Mouse (Mus musculus): ENCODE results near the gene Cntfr. TPM values are rescaled to one million over a fixed set of nuclear protein-coding genes. Genes with fewer than 3 reads are reported as not detected.

Cntfr gene
- total RNA-seq, 1 experiment: 17.0 TPM

DNA sequence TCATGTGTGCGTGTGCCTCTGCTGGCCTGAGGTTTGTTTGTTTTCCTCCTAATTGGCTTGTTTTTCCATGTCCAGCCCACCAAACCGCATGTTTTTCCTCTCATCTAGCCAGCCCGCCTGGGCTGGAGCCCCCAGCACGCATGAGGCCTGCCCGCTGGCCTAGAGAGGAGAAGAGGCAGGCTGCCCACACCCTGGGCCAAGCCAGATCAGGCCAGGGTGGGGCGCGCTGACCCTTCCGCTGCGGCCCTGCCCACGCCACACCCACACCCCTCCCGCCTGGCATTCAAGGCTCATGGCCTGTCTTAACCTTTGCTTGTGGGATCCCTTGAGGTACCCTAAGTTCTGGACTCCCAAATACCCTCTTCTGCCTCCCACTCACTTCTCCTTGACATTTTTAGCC is 30.2 kb downstream of the Cntfr start:
- H3K9me3 ChIP-seq (ENCODE audit: control insufficient read depth, insufficient read depth, low read depth, low read length): no peaks in the 10 kb centered on the region
- H3K27ac ChIP-seq (ENCODE audit: insufficient read depth, low read depth, low read length, poor library complexity, severe bottlenecking): no peak overlapping the region
- TF ChIP-seq ZNF384 (IDR thresholded peaks at IDR 0.05; ENCODE audit: low read depth, low read length): no peak
- TF ChIP-seq HCFC1 (IDR thresholded peaks at IDR 0.05; ENCODE audit: borderline replicate concordance, insufficient read depth, low read length): no peak
- no peak for TF ChIP-seq CHD2 (IDR thresholded peaks at IDR 0.05; ENCODE audit: low read depth, low read length)
- TF ChIP-seq ZC3H11A (IDR thresholded peaks at IDR 0.05; ENCODE audit: borderline replicate concordance, low read depth, low read length): no peak
- TF ChIP-seq MAFK (IDR thresholded peaks at IDR 0.05; ENCODE audit: insufficient read depth, low read depth, low read length): no peak
- H3K4me3 ChIP-seq (ENCODE audit: insufficient read depth in 1 of 2, low read depth in 1 of 2, low read length in 2 of 2, poor library complexity in 1 of 2, severe bottlenecking in 1 of 2): no peak overlapping the region
- no peak for DNase-seq (ENCODE audit: low read depth, low spot score)
- H3K4me1 ChIP-seq (ENCODE audit: control insufficient read depth in 2 of 2, insufficient read depth in 2 of 2, low read length in 2 of 2, poor library complexity in 1 of 2): peaks cover 3 to 41% of the 10 kb centered on the region in 2 experiments; a peak in 3 of 4 replicates
- no peak overlapping the region for H3K9ac ChIP-seq (ENCODE audit: insufficient read depth, low read depth, low read length, poor library complexity, severe bottlenecking)
- no peaks in the 10 kb centered on the region; the same call in 1 of the 2 replicates for H3K36me3 ChIP-seq (ENCODE audit: control insufficient read depth, insufficient read depth, low read length, poor library complexity, severe bottlenecking)
- in situ Hi-C loops (cut with MboI; ENCODE audit: low sequenced_read_pairs in 2 of 2, unreplicated experiment in 2 of 2): no loop called here

DNA sequence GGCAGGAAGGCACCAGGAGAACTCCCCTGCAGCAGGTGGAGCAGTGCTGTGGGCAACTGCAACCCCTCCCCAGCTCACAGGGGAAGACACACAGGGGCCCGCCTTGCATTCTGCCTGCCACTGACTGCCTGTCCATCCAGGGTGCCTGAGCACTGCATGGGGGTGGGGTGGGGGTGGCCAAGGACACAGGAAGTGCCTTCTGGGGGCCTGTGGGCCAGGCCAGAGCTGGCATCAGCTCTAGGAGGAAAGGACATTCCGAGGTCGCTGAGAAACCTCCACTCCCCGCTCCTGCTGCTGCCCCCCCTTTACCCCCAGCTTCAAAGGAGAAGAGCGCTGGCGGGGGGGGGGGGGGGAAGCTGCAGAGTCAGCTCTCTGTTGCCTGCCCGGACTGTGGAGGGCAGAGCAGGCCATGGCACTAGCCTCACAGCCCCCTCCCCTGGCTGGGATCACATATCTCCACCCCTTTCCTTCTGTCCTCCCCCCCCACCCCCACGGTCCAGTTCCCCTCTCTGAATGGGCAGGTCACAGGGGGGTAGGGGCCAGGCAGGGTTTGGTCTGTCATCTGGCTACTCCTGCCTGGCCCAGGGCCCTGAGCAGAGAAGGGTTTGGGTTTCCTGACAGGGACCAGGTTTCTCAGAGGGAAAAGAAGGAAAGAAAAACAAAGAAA is 31.7 kb downstream of the Cntfr start:
- TF ChIP-seq MAFK (IDR thresholded peaks at IDR 0.05; ENCODE audit: insufficient read depth, low read depth, low read length) (no peak), ZNF384 (IDR thresholded peaks at IDR 0.05; ENCODE audit: low read depth, low read length) (no peak), ZC3H11A (IDR thresholded peaks at IDR 0.05; ENCODE audit: borderline replicate concordance, low read depth, low read length) (no peak), HCFC1 (IDR thresholded peaks at IDR 0.05; ENCODE audit: borderline replicate concordance, insufficient read depth, low read length) (no peak), CHD2 (IDR thresholded peaks at IDR 0.05; ENCODE audit: low read depth, low read length) (no peak)
- in situ Hi-C loops (cut with MboI; ENCODE audit: low sequenced_read_pairs in 2 of 2, unreplicated experiment in 2 of 2): no loop called here
- Histone ChIP-seq H3K27ac (ENCODE audit: insufficient read depth, low read depth, low read length, poor library complexity, severe bottlenecking) (no peak overlapping the region), H3K9me3 (ENCODE audit: control insufficient read depth, insufficient read depth, low read depth, low read length) (no peaks in the 10 kb centered on the region), H3K9ac (ENCODE audit: insufficient read depth, low read depth, low read length, poor library complexity, severe bottlenecking) (no peak overlapping the region), H3K36me3 (ENCODE audit: control insufficient read depth, insufficient read depth, low read length, poor library complexity, severe bottlenecking) (no peaks in the 10 kb centered on the region; the same call in 1 of the 2 replicates), H3K4me1 (ENCODE audit: control insufficient read depth in 2 of 2, insufficient read depth in 2 of 2, low read length in 2 of 2, poor library complexity in 1 of 2) (peaks cover 3 to 33% of the 10 kb centered on the region in 2 experiments; a peak in 3 of 4 replicates), H3K4me3 (ENCODE audit: insufficient read depth in 1 of 2, low read depth in 1 of 2, low read length in 2 of 2, poor library complexity in 1 of 2, severe bottlenecking in 1 of 2) (no peak overlapping the region)
- no peak for DNase-seq (ENCODE audit: low read depth, low spot score)

DNA sequence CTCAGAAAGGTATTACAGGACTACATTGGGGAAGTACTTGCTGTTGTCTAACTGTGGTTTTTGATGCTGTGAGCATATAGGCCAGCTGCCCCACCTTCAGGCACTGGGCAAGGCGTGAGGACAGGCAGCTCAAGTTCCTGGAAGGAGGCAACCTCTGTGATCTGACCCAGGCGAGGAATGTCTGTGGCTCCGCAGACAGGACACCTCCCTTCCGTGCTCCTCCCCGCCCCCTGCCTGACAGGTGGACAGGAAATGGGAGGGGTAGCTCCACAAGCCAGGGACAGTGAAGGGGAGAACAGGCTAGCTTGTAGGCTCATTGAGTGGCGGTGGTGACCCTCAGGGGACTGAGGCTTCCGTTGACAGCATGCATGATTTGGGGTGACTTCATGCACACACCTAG is 32.4 kb downstream of the Cntfr start:
- Histone ChIP-seq H3K36me3 (ENCODE audit: control insufficient read depth, insufficient read depth, low read length, poor library complexity, severe bottlenecking) (no peaks in the 10 kb centered on the region; the same call in 1 of the 2 replicates), H3K9ac (ENCODE audit: insufficient read depth, low read depth, low read length, poor library complexity, severe bottlenecking) (no peak overlapping the region), H3K4me1 (ENCODE audit: control insufficient read depth in 2 of 2, insufficient read depth in 2 of 2, low read length in 2 of 2, poor library complexity in 1 of 2) (peaks cover 3 to 34% of the 10 kb centered on the region in 2 experiments; a peak in 3 of 4 replicates), H3K27ac (ENCODE audit: insufficient read depth, low read depth, low read length, poor library complexity, severe bottlenecking) (no peak overlapping the region), H3K9me3 (ENCODE audit: control insufficient read depth, insufficient read depth, low read depth, low read length) (no peaks in the 10 kb centered on the region), H3K4me3 (ENCODE audit: insufficient read depth in 1 of 2, low read depth in 1 of 2, low read length in 2 of 2, poor library complexity in 1 of 2, severe bottlenecking in 1 of 2) (no peak overlapping the region)
- DNase-seq (ENCODE audit: low read depth, low spot score): no peak
- no peak for TF ChIP-seq HCFC1 (IDR thresholded peaks at IDR 0.05; ENCODE audit: borderline replicate concordance, insufficient read depth, low read length)
- TF ChIP-seq ZC3H11A (IDR thresholded peaks at IDR 0.05; ENCODE audit: borderline replicate concordance, low read depth, low read length): no peak
- TF ChIP-seq ZNF384 (IDR thresholded peaks at IDR 0.05; ENCODE audit: low read depth, low read length): no peak
- TF ChIP-seq MAFK (IDR thresholded peaks at IDR 0.05; ENCODE audit: insufficient read depth, low read depth, low read length): no peak
- TF ChIP-seq CHD2 (IDR thresholded peaks at IDR 0.05; ENCODE audit: low read depth, low read length): no peak
- in situ Hi-C loops (cut with MboI; ENCODE audit: low sequenced_read_pairs in 2 of 2, unreplicated experiment in 2 of 2): no loop called here

DNA sequence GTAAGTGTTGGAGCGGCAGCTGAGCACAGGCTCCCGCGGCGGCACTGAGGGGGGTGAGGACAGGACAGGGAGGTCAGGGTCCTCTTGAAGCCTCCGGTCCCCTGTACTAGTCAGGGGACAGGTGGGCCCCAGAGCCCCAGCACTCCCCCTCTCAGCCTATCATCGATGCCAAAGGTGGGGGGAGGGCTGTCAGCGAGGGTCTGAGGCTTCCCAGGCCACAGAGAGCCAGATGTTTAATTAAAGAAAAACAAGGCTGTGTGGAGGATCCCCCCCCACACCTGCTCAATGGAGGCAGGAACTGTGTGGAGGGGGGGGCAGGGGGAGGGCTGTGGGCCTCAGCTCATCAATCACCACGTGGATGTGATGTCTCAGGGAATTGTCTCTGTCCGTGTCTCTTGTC is 33.3 kb downstream of the Cntfr start:
- no peak for DNase-seq (ENCODE audit: low read depth, low spot score)
- Histone ChIP-seq H3K4me1 (ENCODE audit: control insufficient read depth in 2 of 2, insufficient read depth in 2 of 2, low read length in 2 of 2, poor library complexity in 1 of 2) (peaks cover 5 to 41% of the 10 kb centered on the region in 2 experiments; a peak in 3 of 4 replicates), H3K9me3 (ENCODE audit: control insufficient read depth, insufficient read depth, low read depth, low read length) (no peaks in the 10 kb centered on the region), H3K9ac (ENCODE audit: insufficient read depth, low read depth, low read length, poor library complexity, severe bottlenecking) (no peak overlapping the region), H3K36me3 (ENCODE audit: control insufficient read depth, insufficient read depth, low read length, poor library complexity, severe bottlenecking) (no peaks in the 10 kb centered on the region; the same call in 1 of the 2 replicates), H3K4me3 (ENCODE audit: insufficient read depth in 1 of 2, low read depth in 1 of 2, low read length in 2 of 2, poor library complexity in 1 of 2, severe bottlenecking in 1 of 2) (no peak overlapping the region), H3K27ac (ENCODE audit: insufficient read depth, low read depth, low read length, poor library complexity, severe bottlenecking) (no peak overlapping the region)
- TF ChIP-seq HCFC1 (IDR thresholded peaks at IDR 0.05; ENCODE audit: borderline replicate concordance, insufficient read depth, low read length) (no peak), CHD2 (IDR thresholded peaks at IDR 0.05; ENCODE audit: low read depth, low read length) (no peak)
- in situ Hi-C loops (cut with MboI; ENCODE audit: low sequenced_read_pairs in 2 of 2, unreplicated experiment in 2 of 2): no loop called here
